Mouse (Mus musculus) CD4-positive, CD25-positive, alpha-beta regulatory T cell, adult 4 months (primary cell): ENCODE measurements around the gene Becn1. TPM values are rescaled to one million over a fixed set of nuclear protein-coding genes. Genes with fewer than 3 reads are reported as not detected.
"Not testable (repeated sequence)": the region's sequence is repeated elsewhere in the genome, so short reads cannot be mapped to it uniquely, and the experiment has no call there.

Experiments
- ATAC-seq: one replicate; pipeline ENCODE4 v1.8.0; 2017
- polyA plus RNA-seq, 2 experiments: library from polyadenylated mRNA; unstranded; fragments of 100-300 nt; shearing (Covaris generic); gene quantifications; one replicate each; pipeline ENCODE4 v1.2.1; 2017

Becn1 gene
- 10 to 100 TPM; 68.1 to 99.6 TPM for polyA plus RNA-seq

GRCm38 (mm10) chr11:101302004-101302798 lies at the start of gene Becn1:
Becn1 (minus strand) TSS chr11:101302286.
- peak; percentile 97 for ATAC-seq

GRCm38 (mm10) chr11:101351721-101352111 lies 49.6 kb upstream of the Becn1 start:
- no peak for ATAC-seq

GRCm38 (mm10) chr11:101351100-101351720 lies 49.1 kb upstream of the Becn1 start:
- ATAC-seq: no peak

GRCm38 (mm10) chr11:101349216-101349615 lies 47.1 kb upstream of the Becn1 start:
- ATAC-seq: no peak

DNA sequence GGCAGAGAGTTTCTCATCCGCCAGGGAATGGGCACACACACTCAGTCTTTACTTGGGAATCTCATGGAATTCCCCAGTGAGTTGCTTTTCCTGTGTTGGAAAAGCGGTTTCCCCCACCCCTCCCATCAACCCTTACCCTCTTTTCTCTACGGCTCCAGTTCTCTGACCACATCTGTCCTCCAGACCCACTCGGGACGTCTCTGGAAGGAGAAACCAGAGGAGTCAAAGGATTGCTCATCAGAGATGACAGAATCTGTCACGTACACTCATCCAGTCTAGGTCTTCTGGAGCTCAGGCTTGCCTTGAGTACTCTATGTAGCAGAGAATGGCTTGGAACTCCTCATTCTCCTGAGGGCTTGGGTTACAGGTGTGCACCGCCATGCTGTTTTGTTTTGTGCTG lies 46.7 kb upstream of the Becn1 start:
- ATAC-seq: no peak

DNA sequence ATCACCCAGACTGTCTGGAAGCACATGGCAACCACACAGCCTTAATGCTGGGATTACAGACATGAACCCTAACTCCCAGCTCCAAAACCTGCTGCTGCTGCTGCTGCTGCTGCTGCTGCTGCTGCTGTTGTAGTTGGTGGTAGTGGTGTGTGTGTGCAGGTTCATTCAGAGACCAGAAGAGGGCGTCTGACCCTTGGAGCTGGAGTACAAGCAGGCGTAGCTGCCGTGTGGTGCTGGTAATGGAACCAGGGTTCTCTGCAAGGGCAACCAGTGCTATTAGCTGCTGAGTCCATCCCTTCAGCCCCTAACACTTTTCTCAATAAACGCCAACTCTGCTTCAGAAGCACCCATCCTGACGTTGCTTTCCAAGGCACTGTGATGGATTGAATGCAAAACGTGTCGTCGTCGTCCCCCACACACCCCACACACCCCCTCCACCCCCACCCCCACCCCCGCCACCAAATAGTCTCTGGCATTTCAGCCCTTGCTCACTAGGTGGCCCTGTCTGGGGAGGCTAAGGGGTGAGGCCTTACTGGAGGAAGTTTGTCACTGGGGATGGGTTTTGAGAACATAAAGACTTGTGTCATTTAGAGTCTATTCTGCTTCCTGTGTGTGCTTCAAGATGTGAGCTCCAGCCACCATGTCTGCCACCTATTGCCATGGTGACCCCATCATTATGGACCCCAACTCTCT lies 45.1 kb upstream of the Becn1 start:
- no peak for ATAC-seq

- ATAC-seq: no peak
Measured at GRCm38 (mm10) chr11:101338123-101338760, 36.2 kb upstream of the Becn1 start.

GRCm38 (mm10) chr11:101335685-101336084 lies 33.6 kb upstream of the Becn1 start:
- no peak for ATAC-seq

DNA sequence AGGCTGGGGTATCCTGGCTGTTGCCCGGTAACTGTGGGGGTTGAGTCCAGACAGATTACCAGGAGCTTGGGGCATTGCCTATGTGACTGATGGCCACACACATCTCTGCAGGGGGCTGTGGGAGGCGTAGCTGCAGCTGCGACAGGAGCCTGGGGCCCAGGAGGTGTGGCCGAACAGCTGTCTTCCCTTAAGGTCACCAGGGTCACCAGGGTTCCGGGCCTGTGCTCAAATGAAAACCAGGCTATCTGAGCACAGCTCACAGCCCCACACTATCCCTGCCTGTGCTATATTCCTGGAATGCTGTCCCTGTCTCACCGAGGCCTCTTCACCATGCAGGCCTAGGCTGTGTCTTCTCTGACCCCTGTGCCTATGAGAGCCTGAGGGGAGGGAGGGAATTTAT lies 32.4 kb upstream of the Becn1 start:
- no peak for ATAC-seq

DNA sequence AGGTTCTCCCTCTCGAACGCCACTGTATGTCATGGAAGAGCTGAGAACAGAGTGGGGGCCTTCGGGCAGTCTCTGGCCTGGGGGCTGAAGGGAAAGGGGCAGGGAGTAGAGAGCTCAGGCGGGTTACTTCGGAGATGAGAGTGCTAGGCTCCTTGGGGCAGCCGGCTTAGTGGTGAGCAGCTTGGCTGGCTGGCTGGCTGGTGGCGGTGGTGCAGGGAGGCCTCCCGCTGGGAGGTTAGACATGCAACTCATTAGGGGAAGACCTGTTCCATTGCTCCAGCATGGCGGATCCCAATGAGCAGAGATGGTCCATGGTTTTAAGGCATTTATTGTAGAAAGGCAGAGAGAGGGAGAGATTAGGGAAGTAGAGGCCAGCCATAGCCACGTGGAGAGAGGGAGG lies 31.9 kb upstream of the Becn1 start:
- no peak for ATAC-seq

- no peak for ATAC-seq
Measured at GRCm38 (mm10) chr11:101332537-101332936, 30.5 kb upstream of the Becn1 start.

DNA sequence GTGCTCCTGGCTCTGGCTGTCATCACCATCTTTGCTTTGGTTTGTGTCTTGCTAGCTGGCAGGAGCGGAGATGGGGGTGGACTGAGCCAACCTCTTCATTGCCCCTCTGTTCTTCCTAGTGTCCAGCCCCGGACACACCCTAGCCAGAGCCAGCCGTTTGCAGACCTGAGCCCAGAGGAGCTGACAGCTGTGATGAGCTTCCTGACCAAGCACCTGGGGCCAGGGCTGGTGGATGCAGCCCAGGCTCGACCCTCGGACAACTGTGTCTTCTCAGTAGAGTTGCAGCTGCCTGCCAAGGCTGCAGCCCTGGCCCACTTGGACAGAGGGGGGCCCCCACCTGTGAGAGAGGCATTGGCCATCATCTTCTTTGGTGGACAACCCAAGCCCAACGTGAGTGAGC lies 28.9 kb upstream of the Becn1 start:
- ATAC-seq: not testable (repeated sequence)

DNA sequence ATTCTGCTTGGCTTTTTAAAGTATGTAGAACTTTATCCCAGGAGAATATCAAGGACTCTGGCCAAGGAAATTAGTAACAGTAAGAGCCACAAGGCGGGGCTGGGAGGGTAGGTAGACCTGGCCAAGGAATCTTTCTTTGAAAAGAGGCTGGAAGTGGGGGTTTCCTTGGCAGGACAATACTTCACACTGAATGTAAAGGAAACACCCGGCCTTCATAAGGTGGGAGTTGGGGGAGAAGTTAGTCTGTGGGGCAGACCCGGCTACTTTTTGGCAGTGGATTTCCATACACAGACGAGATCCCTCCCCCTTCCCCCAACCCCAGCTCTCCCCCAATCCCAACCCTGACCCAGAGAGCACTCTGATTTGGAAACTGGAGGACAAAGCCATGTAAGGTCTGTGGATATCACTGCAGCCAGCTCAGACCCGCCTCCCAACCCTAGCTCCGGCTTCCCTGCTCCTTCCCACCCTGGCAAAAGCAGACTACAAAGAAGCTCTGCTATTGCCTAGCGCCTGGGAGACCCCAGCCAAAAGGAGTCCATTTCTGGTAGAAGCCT lies 28.4 kb upstream of the Becn1 start, which contains the start of gene Aoc3:
Gene Aoc3, plus strand, starts transcription at position 235 of the 554 bp plus-strand sequence.
- no peak for ATAC-seq

GRCm38 (mm10) chr11:101328941-101329635 lies 27.0 kb upstream of the Becn1 start:
- ATAC-seq: no peak

DNA sequence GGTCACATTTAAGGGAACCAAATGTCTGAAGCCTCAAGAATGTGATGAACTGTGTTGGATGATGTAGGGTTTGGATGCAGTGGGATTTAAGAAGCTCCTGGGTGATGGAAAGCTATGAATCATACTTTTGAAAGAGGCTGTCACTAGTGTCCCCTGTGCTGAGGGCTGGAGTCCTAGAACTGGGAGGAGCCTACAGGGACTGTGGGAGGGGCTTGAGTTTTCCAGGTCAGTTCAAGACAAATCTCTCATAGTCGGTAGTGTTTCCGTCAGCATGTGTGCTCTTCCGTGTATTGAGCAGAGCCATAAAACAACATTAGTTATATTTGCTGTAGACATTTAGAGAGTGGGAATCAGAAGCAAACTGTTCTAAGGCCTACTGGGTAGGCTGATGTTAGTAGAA lies 25.2 kb upstream of the Becn1 start:
- no peak for ATAC-seq

- ATAC-seq: no peak
Measured at GRCm38 (mm10) chr11:101326147-101326546, 24.1 kb upstream of the Becn1 start.

DNA sequence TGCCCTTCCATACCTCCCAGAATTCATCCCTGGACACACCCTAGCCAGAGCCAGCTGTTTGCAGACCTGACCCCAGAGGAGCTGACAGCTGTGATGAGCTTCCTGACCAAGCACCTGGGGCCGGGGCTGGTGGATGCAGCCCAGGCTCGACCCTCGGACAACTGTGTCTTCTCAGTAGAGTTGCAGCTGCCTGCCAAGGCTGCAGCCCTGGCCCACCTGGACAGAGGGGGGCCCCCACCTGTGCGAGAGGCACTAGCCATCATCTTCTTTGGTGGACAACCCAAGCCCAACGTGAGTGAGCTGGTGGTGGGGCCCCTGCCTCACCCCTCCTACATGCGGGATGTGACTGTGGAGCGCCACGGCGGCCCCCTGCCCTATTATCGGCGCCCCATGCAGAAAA lies 23.1 kb upstream of the Becn1 start:
- not testable (repeated sequence) for ATAC-seq

GRCm38 (mm10) chr11:101324763-101325162 lies 22.7 kb upstream of the Becn1 start, which contains the start of gene Aoc2:
Aoc2 (plus strand) TSS chr11:101325063.
- ATAC-seq: no peak

- no peak for ATAC-seq
Measured at GRCm38 (mm10) chr11:101323609-101324008, 21.5 kb upstream of the Becn1 start.

DNA sequence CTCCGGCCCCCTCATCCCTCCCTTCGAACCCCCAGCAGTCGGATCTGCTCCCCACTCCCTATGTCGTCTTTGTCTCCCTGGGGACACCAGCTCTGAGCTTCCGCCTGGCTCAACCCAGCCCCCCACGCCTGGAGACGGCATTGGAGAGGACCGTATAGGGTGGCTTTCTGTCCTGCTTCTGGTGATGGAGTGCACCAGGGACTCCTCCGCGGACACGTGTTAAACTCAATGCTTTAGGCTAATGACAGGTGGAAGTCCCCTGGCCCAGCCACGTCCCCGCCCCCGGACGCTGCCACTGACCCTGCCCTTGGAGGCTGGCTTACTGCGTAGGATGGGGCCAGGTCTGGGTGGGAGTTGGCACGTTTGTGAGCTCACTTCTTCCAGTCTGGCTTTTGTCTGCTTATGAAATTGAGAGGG lies 14.4 kb upstream of the Becn1 start:
- peak; percentile 21 for ATAC-seq

GRCm38 (mm10) chr11:101315665-101316500 lies 13.8 kb upstream of the Becn1 start, which contains the start of gene Psme3:
Psme3 (plus strand) TSS chr11:101316213.
- peak; percentile 85 for ATAC-seq
